Mouse (Mus musculus) heart, adult 9 months (tissue): ENCODE measurements around the gene Slc26a11.
"Not testable (repeated sequence)": the region's sequence is repeated elsewhere in the genome, so short reads cannot be mapped to it uniquely, and the experiment has no call there.

Experiments used
- DNase-seq, 2 experiments: peaks; one replicate each; pipeline ENCODE4 v3.0.0; 2022; ENCODE audit warnings: low spot score in 2 of 2

Gene Slc26a11

GRCm38 (mm10) chr11:119362769-119363533, 7.6 kb downstream of the Slc26a11 start:
- DNase-seq: no peak

- DNase-seq: peak; percentile 49 to 68
Measured at GRCm38 (mm10) chr11:119363534-119364145, 8.3 kb downstream of the Slc26a11 start.

GRCm38 (mm10) chr11:119375425-119375824, 20.1 kb downstream of the Slc26a11 start:
- DNase-seq: no peak

- DNase-seq: no peak
Measured at GRCm38 (mm10) chr11:119377326-119377725, 22.0 kb downstream of the Slc26a11 start.

- DNase-seq: no peak
Measured at GRCm38 (mm10) chr11:119378551-119378950, 23.2 kb downstream of the Slc26a11 start.

- DNase-seq: no peak
Measured at GRCm38 (mm10) chr11:119381631-119382337, 26.4 kb downstream of the Slc26a11 start.

- no peak for DNase-seq
Measured at GRCm38 (mm10) chr11:119382338-119382850, 27.0 kb downstream of the Slc26a11 start.

- no peak for DNase-seq
Measured at GRCm38 (mm10) chr11:119384904-119385303, 29.5 kb downstream of the Slc26a11 start.

- no peak for DNase-seq
Measured at GRCm38 (mm10) chr11:119386306-119386705, 30.9 kb downstream of the Slc26a11 start.

- DNase-seq: not testable (repeated sequence)
Measured at GRCm38 (mm10) chr11:119387273-119387672, 31.9 kb downstream of the Slc26a11 start.

GRCm38 (mm10) chr11:119389851-119390270, 34.5 kb downstream of the Slc26a11 start:
- peak; percentile 73 to 82 for DNase-seq

GRCm38 (mm10) chr11:119390271-119391231, 35.2 kb downstream of the Slc26a11 start:
- DNase-seq: peak; percentile 84 to 85

GRCm38 (mm10) chr11:119391386-119392000, 36.1 kb downstream of the Slc26a11 start:
- DNase-seq: no peak

GRCm38 (mm10) chr11:119392001-119392614, 36.8 kb downstream of the Slc26a11 start:
- peak; percentile 55 to 68 for DNase-seq

- peak; percentile 82 to 84 for DNase-seq
Measured at GRCm38 (mm10) chr11:119392800-119393482, 37.6 kb downstream of the Slc26a11 start, which contains the start of gene Rnf213. Gene Rnf213, plus strand, starts transcription at chr11:119393100.

- DNase-seq: no peak
Measured at GRCm38 (mm10) chr11:119393483-119393804, 38.1 kb downstream of the Slc26a11 start.

- no peak for DNase-seq
Measured at GRCm38 (mm10) chr11:119394210-119394609, 38.9 kb downstream of the Slc26a11 start.

- DNase-seq: no peak
Measured at GRCm38 (mm10) chr11:119395394-119395793, 40.0 kb downstream of the Slc26a11 start.

- DNase-seq: no peak
Measured at GRCm38 (mm10) chr11:119395931-119396330, 40.6 kb downstream of the Slc26a11 start.

- no peak for DNase-seq
Measured at GRCm38 (mm10) chr11:119396461-119396860, 41.1 kb downstream of the Slc26a11 start.
